Mouse (Mus musculus) testis, adult 2 months (tissue): ENCODE data around the gene Pih1d1. TPM values are rescaled to one million over a fixed set of nuclear protein-coding genes. Genes with fewer than 3 reads are reported as not detected.

Experiments used
- H3K27ac ChIP-seq: fragments of 200-500 bp; 2 replicates; pipeline ENCODE4 v1.5.1; 2012; ENCODE audit warnings: low read depth, low read length; ENCODE audit not compliant: control insufficient read depth, insufficient read depth
- H3K27me3 ChIP-seq: fragments of 200-500 bp; 2 replicates; pipeline ENCODE4 v1.6.1; 2012; ENCODE audit warnings: mild to moderate bottlenecking, low read length, moderate library complexity; ENCODE audit not compliant: control insufficient read depth, insufficient read depth
- H3K36me3 ChIP-seq: fragments of 200-500 bp; 2 replicates; pipeline ENCODE4 v1.6.1; 2012; ENCODE audit warnings: mild to moderate bottlenecking, low read length; ENCODE audit not compliant: control insufficient read depth, insufficient read depth
- H3K4me1 ChIP-seq: fragments of 200-500 bp; 2 replicates; pipeline ENCODE4 v1.6.1; 2012; ENCODE audit warnings: low read length; ENCODE audit not compliant: control insufficient read depth, insufficient read depth
- H3K4me3 ChIP-seq: fragments of 200-500 bp; 2 replicates; pipeline ENCODE4 v1.5.1; 2012; ENCODE audit warnings: low read depth, mild to moderate bottlenecking, low read length, moderate library complexity, mixed read lengths; ENCODE audit not compliant: control insufficient read depth
- CTCF ChIP-seq: fragments of 200-500 bp; IDR thresholded peaks from 2 replicates; pipeline ENCODE4 v1.5.1; 2012; ENCODE audit warnings: low read depth, mild to moderate bottlenecking, inconsistent platforms, low read length, moderate library complexity; ENCODE audit not compliant: control insufficient read depth, insufficient read depth, insufficient replicate concordance
- POLR2A ChIP-seq: fragments of 200-500 bp; IDR thresholded peaks from 2 replicates; pipeline ENCODE4 v1.6.1; 2012; ENCODE audit warnings: low read depth, mild to moderate bottlenecking, inconsistent platforms, low read length, moderate library complexity; ENCODE audit not compliant: control insufficient read depth
- polyA plus RNA-seq: library from polyadenylated mRNA; depleted of rRNA; stranded (reverse); fragments of >200 nt; gene quantifications from 2 replicates; pipeline ENCODE4 v1.2.3, GENCODE M21; 2012

The Pih1d1 gene
- polyA plus RNA-seq, 1 experiment = 258 TPM

DNA sequence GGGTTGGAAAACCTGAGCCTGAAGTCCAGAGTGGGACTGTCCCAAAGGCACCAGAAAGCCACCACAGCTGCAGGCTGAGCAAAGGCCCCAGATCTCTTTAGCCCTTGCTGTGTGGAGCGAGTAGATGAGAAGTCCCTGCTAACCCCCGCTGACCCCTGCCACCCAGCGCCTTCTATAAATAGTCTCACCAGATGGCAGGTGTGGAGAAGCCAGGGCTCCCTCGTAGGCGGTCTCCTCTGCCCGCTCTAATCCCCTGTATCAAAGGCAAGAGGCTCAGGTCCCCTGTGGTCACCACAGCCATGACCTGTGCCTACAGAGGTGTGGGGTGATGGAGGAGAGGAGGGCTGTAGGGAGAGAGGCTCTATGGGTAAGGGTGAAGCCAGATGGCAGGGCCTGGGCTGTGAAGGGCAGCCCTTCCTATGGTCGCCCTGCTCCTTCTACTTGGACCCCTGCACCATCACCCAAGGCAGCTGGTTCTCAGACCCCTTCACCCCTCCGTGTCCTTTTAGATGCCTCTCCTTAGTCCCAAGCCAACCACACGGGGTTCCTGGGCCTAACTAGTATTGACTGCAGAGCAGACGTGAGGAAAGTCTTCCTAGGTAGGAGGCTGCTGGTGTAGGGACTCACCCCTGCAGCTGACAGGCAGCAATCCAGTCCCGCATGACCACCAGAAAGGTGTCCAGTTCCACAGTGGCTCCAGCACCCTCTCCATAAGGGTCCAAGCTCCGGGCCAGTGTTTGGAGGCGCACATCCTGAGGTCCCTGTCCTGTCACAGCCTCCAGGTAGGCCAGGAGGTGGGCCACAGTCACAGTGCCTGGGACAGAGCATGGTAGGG is 41.5 kb downstream of the Pih1d1 start:
- H3K4me1 ChIP-seq = no peaks in the 10 kb centered on the region; the same call in 1 of the 2 replicates
- H3K36me3 ChIP-seq = peaks cover 3% of the 10 kb centered on the region
- no peaks in the 10 kb centered on the region for H3K27me3 ChIP-seq
- H3K4me3 ChIP-seq = no peak overlapping the region
- no peak overlapping the region for H3K27ac ChIP-seq
- no peak for TF ChIP-seq POLR2A
- no peak for TF ChIP-seq CTCF

DNA sequence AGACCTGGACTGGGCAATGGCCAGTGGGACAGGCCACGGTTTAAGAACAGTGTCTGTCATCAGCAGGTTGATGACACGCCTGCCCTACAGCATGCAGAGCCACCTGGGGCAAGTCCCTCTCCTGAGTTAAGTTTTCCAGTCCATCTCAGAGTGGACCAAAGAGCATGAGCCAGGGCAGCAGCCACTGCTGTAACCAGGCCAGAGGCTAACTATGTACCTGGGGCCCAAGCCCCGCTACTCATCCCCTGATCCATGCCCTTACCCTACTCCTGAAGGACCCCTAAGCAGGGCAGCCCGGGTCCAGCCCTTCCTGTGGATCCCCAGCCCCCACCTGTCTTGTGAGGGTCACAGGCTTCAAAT is 42.1 kb downstream of the Pih1d1 start:
- H3K4me1 ChIP-seq = no peaks in the 10 kb centered on the region; the same call in 1 of the 2 replicates
- no peak overlapping the region for H3K4me3 ChIP-seq
- no peaks in the 10 kb centered on the region for H3K27me3 ChIP-seq

DNA sequence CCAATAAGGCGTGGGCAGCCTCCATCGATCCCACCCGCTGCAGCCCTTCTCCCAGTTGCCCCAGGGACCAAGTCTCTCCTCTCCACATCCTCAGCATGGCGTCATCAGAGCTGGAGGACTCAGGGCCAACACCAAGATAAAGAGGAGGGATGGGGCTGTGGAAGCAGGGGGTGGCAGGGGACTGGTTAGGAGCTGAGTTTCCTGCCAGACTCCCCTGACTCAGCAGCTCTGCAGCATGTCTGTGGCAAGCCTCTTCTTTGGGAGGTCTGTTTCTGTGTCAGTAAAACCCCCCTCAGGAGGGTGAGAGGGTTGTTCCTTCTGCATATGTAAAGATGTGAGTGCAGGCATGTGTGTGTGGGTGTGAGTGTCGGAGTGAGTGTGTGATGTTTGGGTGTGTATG is 42.9 kb downstream of the Pih1d1 start:
- H3K27ac ChIP-seq = no peak overlapping the region
- no peak for TF ChIP-seq POLR2A
- no peak for TF ChIP-seq CTCF
- peaks cover 3% of the 10 kb centered on the region for H3K36me3 ChIP-seq
- no peak overlapping the region for H3K4me3 ChIP-seq
- no peaks in the 10 kb centered on the region for H3K27me3 ChIP-seq
- no peaks in the 10 kb centered on the region; the same call in 1 of the 2 replicates for H3K4me1 ChIP-seq

More for the DNA sequence above, 42.1 kb downstream of the Pih1d1 start:
- Histone ChIP-seq H3K36me3 (peaks cover 3% of the 10 kb centered on the region), H3K27ac (no peak overlapping the region)
- TF ChIP-seq POLR2A = no peak; the same call in 1 of the 2 replicates
- no peak for TF ChIP-seq CTCF

DNA sequence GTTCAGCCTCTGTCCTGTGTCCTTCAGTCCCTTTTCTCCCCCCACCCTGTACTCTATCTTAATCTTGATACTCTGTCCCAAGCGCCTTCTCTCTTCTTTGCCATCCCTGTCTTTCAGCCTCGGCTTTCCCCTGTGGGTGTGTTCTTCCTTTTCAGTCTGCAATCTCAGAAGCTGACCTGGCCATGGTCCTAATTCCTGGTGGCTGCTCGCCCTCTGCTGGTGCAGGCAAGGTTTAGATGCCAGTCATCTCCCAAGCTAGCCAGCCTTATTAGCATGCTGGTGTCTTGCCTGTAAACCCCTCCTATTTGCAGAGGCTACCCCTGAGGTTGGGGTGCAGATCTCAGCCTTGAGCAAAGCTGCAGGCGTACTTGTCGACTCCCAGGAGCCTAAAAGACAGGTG is 44.3 kb downstream of the Pih1d1 start:
- no peak overlapping the region for H3K4me3 ChIP-seq
- peaks cover 3% of the 10 kb centered on the region for H3K36me3 ChIP-seq
- H3K27ac ChIP-seq = no peak overlapping the region
- TF ChIP-seq CTCF (peak; percentile 73; the same call in 1 of the 2 replicates), POLR2A (no peak)
- no peaks in the 10 kb centered on the region; the same call in 1 of the 2 replicates for H3K4me1 ChIP-seq
- no peaks in the 10 kb centered on the region for H3K27me3 ChIP-seq

DNA sequence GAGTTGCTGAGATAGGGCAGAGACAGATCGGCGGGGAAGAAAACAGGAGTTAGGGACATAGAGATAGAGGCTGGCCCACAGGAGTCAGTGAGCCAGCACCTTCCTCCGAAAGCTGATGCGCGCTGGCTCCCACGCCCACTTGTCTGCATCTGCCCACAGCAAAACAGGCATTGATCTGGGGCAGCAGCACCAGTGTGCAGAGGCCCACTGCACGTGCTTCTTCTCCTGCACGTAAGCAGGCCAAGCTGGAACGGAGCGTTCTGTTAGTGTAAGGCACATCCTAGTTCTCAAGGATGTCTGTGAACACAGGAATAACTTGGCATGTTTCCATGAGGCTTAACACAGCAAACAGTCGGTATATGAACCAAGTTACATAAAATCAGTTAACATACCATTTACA is 44.9 kb downstream of the Pih1d1 start:
- TF ChIP-seq POLR2A (no peak), CTCF (no peak)
- Histone ChIP-seq H3K4me1 (no peaks in the 10 kb centered on the region; the same call in 1 of the 2 replicates), H3K27me3 (no peaks in the 10 kb centered on the region), H3K27ac (no peak overlapping the region), H3K4me3 (no peak overlapping the region), H3K36me3 (no peaks in the 10 kb centered on the region; the same call in none of the 2 replicates)

DNA sequence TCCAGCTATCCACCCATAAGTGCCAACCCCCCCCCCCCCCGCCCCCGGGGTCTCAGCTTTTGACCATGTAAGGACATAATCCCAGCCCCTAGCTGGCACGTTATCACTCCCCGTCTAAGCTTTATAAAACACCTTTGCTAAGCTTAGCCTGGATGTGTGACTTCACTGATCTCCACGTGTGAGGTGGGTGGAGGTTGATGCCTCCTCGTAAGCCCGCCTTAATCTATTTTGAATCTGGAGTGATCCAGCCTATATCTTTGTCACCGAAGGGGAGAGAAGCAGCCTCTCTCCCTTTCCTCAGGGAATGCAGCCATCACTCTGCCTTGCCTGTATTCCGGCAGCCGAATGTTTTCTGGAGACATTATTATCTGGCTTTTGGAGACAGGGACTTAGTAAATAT is 48.6 kb downstream of the Pih1d1 start:
- H3K27ac ChIP-seq = no peak overlapping the region
- H3K4me3 ChIP-seq = no peak overlapping the region
- no peaks in the 10 kb centered on the region; the same call in 1 of the 2 replicates for H3K4me1 ChIP-seq
- no peaks in the 10 kb centered on the region for H3K27me3 ChIP-seq
- H3K36me3 ChIP-seq = no peaks in the 10 kb centered on the region
- no peak for TF ChIP-seq POLR2A
- TF ChIP-seq CTCF = no peak

DNA sequence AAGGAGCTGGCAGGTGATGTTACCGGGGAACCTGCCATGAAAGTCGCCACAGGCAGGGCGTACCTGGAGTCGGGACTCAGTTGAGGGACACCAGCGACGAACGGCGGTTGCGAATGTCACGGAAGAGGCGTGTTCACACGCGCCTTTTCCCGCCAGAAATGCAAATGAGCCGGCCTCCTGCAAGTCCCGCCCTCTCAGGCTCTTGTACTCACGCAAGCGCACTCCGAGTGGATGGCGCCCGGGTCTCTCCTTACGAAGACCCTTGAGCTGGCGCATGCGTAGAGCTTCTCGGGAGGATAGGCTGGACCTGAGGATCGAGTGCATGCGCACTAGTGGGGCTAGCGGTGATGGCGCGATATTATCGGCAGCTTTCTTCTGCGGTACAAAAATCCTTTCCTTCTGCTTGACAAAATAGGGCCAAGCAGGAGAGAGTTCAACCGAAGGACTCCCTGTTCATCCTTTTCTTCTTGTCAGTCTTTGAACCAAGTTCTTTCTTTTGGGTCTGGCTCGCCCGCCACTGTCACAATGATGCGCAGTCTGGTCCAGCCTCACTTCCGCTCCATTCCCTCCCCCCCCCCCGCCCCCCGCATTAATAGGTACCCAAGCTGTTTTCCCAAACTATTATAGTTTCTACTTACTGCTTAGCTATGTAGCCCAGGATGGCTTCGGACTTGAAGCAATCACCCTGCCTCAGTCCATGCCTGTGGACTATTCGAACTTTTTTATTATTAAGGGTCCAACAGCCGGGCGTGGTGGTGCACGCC is 50.5 kb downstream of the Pih1d1 start, which contains the start of gene Ccdc155:
Gene Ccdc155, minus strand, starts transcription at position 513 of the 764 bp plus-strand sequence.
- Histone ChIP-seq H3K4me3 (peak within 1 kb of the TSS; percentile 69), H3K36me3 (0 out of 2 replicates have a peak, but pooled peaks cover 1% of the 10 kb centered on the region), H3K27ac (peak within 1 kb of the TSS; percentile 91), H3K27me3 (no peaks in the 10 kb centered on the region), H3K4me1 (no peaks in the 10 kb centered on the region)
- TF ChIP-seq POLR2A (peak; percentile 98), CTCF (no peak)
